Mouse (Mus musculus): ENCODE data around the gene Trpm2.
"Not testable (repeated sequence)": the region's sequence is repeated elsewhere in the genome, so short reads cannot be mapped to it uniquely, and the experiment has no call there.

The Trpm2 gene

DNA sequence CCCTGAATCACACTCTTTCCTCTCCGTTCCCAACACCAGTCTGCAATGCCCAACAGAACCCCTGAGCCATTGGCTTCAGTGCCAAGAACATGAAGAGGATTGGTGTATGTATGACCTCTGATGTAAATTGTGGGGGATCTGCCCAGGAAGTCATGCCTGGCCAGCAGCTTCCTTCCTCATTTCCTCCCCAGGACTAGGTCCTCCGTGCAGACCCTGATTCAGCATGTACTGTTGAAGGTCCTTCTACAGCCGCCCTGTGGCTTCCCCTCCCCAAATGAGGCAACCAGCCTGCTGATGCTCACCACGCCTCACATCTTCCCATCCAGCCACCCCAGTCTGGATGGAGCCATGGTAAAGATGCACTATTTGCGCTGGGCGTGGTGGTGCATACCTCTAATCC lies at the start of gene Trpm2:
Trpm2 (minus strand) TSS at position 83 of the 400 bp plus-strand sequence.
- DNase-seq (ENCODE audit: low spot score) = peak; percentile 51

DNA sequence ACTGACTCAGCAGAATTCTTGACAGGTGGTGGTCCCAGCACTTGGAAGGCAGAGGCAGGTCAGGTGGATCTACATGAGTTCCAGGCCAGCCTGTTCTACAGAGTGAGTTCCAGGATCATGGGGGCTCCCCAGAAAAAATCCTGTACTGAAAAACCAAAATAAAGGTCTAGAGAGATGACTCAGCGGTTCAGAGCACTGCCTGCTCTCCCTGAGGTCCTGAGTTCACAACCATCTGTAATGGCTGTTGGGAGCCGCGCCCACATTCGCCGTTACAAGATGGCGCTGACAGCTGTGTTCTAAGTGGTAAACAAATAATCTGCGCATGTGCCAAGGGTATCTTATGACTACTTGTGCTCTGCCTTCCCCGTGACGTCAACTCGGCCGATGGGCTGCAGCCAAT lies 49.6 kb upstream of the Trpm2 start:
- DNase-seq (ENCODE audit: low spot score) = not testable (repeated sequence)

DNA sequence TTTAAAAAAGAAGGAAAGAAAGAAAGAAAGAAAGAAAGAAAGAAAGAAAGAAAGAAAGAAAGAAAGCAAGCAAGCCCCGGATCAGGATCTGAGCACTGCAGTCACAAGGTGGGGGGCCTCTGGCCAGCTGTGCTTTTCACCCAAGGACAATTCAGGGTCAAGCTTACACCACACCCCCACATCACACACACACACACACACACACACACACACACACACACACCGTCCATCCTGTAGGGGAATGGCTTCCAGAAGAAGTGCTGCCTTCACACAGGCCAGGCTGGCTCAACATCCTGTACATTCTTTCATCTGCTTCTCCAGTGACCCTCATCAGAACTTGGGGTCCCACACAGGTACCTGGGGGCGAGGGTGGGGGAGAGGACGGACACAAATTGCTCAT lies 48.9 kb upstream of the Trpm2 start:
- DNase-seq (ENCODE audit: low spot score) = no peak

DNA sequence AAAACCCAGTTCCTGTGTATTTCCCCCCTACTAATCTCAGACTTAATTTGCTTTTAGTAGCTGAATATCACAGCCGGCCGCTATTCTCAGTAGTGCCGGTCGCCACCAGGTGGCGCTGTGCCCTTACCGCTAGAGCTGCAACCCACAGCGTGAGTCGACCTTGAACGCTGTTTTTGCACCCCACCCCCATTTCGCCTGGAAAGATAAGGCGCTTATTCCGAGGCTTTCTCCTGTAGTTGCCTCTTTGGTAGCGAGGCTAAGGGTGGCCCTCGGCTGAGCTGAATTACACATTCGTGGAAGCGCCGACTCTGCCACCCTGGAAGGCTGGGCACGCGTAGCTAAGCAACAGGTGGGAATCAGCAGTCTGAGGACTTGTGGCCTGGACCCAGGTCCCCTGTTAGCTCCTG lies 48.4 kb upstream of the Trpm2 start:
- DNase-seq (ENCODE audit: low spot score) = peak; percentile 53

DNA sequence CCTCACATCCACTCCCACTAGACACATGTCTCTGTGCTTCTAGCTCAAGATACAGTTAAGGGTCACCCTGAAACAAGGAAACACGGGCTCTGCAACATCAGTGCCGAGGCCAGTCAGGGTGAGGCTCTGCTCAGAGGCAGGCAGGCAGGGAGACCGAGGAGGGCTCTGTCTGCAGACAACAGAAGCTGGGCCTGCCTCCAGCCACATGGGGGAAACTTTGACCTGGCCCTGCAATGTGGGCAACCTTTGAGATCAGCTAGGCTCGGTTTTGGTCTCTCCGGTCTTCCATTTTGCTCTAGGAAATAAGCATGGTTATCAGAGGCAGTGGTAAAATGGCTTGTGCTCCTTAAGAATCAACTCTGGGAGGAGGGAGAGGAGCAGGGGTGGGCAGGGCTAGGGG lies 46.0 kb upstream of the Trpm2 start:
- no peak for DNase-seq (ENCODE audit: low spot score)

DNA sequence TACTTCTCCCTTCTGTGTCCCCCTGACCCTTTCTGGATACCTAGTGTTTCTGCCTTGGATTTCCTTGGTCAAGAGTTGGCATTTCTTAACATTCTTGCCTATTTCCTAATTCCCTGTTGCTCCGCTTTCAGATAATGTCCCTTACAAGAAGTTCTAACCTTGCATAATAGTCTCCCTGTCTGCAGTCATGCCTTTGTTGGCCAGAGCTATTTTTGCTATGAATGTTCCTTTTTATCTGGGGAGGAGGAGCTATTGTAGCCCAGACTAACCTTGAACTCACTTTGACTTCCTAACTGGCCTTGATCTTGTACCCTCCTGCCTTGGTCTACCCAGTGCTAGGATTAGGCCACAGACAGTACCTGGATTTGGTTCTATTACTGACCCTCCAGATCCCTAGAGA lies 45.1 kb upstream of the Trpm2 start:
- peak; percentile 42 for DNase-seq (ENCODE audit: low spot score)

DNA sequence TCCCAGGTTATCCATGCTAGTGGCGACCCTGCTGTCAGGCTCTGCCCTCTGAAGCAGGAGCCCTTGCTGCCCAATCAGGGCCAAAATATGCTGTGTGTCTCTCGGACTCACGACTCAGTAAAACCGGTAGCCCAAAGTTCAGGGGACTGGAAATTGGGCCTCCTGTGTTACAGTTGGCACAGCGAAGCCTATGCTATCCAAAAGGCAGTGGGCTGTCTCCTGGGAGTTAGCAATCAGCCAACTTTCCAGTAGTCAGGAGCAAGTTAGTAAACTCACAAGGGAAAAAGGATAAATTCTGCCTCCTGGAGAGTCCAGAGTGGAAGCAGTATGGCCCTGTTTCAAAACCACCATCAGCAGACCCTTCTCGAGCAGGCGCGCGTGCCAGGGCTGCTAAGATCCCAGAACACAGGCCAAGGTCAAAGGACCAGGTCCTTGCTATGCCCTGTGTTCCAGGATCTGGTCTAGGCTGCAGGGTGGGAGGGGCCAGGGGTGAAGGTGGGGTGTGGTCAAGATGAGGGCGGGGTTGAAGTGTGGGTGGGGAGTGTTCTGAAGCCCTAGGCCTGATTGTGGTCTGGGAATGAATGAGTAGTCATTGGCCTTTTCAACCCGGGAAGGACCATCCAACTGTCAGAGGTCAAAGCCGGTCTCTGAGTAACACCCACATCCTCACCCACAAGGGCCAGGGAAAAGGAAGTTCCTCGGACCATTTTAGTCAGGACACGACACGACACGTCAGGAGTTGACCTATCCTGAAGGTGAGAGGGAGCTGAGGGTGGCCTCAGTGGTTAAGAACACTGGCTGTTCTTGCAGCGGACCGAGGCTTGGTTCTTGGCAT lies 42.5 kb upstream of the Trpm2 start:
- no peak for DNase-seq (ENCODE audit: low spot score)

DNA sequence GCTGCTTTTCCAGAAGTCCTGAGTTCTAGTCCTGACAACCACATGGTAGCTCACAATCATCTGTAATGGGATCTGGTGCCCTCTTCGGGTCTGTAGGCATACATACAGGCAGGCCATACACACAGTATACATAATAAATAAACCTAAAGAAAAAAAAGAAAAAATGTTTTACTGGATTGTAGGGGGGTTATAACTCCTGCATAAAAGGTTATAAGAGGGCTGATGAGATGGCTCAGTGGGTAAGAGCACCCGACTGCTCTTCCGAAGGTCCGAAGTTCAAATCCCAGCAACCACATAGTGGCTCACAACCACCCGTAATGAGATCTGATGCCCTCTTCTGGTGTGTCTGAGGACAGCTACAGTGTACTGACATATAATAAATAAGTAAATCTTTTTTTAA lies 40.8 kb upstream of the Trpm2 start:
- not testable (repeated sequence) for DNase-seq (ENCODE audit: low spot score)

DNA sequence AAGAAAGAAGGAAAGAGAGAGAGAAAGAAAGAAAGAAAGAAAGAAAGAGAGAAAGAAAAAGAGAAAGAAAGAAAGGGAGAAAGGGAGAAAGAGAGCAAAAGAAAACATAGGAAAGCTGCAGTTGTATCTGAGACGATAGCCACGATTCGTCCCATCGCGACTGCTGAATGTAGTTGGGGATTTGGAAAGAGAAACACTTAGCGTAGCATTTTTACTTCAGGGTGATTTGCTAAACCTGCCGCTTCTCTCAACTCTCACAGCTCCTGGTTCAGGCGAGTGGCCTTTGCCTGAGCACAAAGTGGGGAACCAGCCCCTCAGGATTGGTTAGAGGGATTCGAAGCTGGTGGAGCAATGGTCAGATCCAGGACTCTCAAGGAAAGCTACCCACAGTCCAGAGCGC lies 40.0 kb upstream of the Trpm2 start:
- no peak for DNase-seq (ENCODE audit: low spot score)

DNA sequence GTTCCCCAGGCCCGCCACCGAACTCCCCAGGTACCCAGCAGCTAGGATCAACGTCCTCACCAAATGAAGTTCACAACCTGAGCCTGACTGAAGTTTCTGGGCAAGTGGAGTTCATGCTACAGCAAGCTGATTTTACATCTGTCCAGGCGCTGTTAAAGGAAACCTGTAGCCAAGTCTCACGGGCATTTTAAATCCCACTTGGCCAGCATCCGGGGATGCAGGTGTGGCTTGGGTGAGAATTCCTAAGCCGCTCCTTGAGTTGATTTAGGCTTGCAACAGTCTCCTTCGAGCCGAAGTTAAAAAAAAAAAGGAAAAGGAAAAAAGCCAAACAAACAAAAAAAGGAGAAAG lies 39.6 kb upstream of the Trpm2 start, which contains the start of gene Pfkl:
Pfkl (minus strand) TSS at position 139 of the 349 bp plus-strand sequence.
- no peak for DNase-seq (ENCODE audit: low spot score)

DNA sequence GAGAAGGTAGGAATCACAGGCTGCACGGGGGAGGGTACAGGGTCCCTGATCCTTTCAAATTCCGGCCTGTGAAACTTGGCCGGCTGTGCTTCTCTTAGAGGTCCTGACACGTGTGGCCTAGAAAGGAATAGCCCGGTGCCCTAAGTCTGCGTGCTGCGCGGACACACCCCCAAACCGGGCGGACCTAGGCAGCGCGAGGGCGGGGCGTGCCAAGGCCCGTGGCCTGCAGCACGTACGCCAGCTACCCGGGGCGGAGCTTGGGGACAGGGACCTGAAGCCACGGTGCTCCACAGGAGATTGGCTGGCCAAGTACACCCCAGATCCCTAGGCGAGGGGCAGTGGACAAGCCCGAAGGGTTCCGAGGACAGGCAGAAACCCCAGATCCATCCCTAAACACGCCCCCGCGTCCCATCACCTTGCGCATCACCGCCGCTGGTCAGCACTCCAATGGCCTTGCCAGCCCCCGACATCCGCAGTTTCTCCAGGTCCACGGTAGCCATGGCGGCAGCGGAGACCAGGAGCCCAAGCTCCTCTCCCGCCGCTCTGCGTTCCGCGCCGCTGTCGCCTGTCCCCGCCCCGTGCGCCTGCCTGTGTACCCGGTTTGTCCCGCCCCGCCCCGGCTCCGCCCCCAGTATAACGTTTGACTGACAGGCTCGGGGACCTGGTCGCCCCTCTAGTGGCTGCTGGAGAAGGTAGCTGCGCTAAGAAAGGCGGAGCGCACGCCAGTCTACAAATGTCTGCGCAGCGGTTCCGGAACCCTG lies 39.0 kb upstream of the Trpm2 start:
- peak; percentile 96 for DNase-seq (ENCODE audit: low spot score)

DNA sequence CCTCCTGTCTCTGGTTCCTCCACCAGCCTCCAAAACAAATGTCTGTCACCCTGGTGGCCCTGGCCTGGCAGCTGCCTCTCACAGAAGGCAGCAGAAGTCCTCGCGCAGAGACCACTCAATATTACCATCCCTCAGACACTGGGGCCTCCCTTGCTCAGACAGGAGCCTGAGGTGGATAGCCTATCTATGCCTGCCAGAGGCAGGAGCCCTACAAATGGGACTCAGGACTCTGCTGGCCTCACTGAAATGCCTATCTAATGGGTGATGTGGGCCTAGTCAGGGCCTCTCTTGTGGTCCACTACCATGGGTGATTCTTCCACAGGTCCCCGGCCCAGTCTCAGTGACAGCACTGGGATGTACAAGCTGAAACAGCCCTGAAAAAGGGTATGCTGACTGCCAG lies 37.8 kb upstream of the Trpm2 start:
- DNase-seq (ENCODE audit: low spot score) = no peak

DNA sequence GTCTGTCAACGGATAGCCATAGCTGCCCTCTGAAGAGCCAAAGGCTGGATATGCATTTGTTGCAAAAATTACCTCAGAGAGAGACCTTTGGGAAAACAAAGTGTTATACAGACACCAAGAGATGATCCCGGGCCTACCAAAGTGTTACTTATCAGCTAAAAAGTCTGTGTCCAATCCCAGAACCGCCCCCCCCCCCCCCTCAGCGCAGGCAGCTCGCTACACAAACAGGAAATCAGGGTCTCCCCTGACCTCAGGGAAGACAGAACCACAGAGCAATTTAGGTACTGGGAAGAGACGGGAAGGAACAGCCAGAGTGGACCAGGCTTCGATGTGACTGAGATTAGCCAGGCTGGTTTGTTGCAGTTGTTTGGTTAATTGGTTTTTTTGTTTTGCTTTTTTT lies 36.8 kb upstream of the Trpm2 start:
- no peak for DNase-seq (ENCODE audit: low spot score)

DNA sequence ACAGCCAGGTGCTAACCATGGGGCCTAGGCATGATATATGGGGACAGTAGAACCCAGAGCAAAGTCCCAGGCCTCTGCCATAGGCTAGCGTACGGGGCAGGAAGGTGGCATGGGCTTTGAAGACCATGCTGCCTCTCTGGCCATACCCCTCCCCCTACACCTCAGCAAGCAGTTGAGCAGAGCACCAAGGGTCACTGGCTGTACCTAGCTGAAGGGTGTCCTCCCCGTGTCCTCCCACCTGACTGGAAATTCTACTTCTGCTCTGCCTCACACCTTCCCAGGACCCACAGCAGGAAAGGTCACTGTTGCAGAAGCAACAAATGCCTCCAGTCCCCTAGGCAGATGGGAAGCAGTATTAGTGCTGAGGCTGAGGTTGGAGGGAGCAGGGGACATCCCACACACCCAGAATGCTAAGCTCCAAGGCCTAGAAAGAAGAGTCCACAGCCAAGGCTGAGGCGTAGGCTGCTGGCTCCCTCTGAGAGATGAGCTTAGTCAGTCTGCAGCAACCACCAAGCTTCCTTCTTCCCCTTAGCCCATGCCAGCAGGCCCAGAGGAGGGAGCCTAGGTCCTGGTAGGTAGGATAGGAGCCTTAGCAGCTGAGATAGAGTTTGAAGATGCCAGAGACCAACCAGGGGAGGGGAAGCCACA lies 35.6 kb upstream of the Trpm2 start:
- DNase-seq (ENCODE audit: low spot score) = no peak

DNA sequence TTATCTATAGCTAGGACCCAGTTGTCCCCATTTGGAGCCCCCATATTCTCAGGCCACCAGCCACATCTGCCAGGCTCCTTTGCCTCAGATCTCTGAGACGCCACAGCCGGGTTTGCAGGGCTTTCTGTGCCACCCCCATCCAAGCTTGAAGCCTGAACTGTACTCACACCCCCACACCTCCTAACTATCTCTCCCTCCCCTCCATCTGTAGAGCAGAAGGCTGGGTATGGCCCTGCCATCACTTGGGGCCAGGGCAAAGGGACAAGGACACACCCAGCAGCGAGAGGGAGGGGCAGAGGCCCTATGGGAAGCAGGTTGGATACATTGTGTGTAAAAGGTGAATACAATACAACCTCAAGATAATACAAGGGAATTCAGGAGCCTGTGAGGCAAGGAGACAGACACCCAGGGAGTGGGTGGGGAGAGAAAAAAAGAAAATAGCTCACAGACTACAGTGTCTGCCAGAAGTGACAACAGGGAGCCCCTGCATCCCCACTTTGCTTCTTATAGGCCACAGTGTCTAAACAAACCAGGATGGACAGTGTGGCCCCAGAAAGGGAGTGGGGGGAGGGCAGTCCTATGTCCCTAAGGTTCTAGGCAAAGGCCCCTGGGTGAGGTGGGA lies 34.2 kb upstream of the Trpm2 start:
- no peak for DNase-seq (ENCODE audit: low spot score)

DNA sequence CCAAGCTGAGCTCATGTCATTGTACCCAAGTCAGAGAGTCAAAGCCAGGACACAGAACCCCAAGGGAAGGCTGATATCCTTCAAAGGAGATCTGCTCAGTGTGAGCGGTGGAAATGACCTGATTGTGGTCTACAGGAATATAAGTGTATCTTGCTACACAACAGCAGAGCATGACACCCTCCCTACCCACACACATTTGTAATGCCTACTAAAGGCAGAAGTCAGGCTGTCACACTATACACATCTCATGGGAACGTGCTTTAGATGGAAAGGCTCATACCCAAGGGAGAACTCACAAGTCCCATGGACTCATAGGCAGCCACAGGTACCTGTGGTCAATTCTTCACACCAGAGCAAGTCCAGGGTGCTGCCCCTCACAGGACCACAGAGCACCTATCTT lies 32.0 kb upstream of the Trpm2 start:
- DNase-seq (ENCODE audit: low spot score) = no peak

DNA sequence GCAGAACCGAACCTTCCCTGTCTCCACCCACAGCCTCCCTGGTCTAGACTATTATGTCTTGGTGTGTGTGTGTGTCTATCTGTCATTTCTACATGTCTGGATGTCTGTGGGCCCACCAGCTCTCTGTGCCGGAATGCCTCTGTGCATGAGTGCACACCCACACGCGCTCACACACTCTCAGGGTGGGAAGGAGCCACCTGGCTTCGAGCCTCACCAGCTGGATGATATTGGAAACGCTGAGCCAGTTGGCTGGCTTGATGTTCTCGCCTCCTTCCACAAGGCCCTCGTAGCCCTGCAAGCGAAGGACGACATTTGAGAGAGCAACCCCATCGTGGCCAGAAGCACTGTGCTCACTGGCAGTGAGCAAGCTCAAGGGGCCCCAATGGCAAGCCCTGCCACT lies 31.4 kb upstream of the Trpm2 start:
- DNase-seq (ENCODE audit: low spot score) = no peak

DNA sequence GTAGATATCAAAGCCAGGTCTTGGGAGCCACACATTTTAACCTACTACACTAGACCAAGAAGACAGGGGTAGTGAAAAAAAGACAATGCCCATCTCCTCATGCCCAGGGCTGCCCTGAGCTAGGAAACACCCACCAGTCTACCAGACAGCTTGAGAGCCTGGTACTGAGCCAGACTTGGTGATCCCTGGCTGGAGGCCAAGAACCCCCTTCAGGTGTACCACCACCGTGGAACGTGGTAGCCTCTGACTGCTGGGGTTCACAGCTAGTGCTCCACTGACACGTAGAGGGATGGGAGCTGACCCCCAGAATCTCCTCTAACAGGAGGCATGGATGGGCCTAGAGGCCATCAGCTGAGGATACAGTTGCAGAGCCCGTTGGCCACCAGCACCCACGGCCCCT lies 29.8 kb upstream of the Trpm2 start:
- DNase-seq (ENCODE audit: low spot score) = no peak

DNA sequence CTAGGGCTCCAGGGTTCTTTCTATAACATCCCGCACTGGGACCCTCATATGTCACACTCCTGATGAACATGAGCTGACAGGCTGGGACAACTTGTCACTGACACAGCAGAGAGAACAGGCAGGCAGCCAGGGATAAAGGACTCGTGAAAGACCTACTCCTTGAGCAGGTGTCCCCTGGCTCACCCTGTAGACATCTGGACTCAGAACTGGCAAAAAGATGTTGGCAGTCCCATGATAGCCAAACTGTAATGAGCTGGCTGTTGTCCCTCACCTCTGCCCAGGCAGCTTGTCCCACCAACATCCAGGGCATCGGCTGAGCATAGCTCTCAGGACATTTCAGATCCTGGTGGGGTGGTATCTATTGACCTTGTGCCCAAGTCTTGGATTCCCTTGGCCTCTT lies 25.3 kb upstream of the Trpm2 start:
- no peak for DNase-seq (ENCODE audit: low spot score)

DNA sequence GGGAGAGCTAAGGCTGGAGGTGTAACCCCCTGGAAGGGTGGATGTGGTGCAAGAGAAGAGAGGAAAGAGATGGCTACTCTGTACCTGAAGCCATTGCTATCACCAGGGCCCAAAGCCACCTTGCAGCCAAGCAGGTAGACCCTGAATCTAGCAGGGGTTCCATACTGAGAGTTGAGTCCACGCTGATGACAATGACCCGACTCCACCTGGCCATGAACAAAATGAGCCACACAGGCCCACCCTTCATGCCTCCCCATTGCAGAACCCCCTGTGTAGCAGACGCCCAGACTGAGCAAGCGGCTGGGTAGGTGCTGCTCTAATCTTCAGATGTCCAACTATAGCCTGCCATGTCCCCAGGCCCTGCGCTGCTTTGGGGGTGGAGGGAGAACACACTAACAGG lies 15.4 kb upstream of the Trpm2 start:
- DNase-seq (ENCODE audit: low spot score) = no peak

DNA sequence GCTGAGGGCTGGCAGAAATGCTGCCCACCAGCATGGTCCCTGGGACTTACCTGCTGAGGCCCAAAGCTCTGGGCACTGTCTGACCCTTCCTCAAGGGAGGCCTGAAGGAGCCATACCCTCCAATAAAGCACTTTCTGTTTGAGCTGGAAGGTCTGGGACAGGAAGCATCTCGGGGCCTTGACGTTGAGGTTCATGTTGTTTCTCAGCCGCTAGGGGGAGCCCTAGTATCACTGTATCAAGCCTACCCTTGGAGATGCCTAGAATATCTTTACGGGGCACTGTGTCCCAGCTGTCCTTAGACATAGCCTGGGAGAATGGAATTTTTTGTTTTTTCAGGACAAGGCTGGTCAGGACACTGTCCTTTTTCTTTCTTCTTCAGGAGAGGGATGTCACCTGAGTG lies 14.3 kb upstream of the Trpm2 start:
- DNase-seq (ENCODE audit: low spot score) = peak; percentile 73
